Mouse (Mus musculus): ENCODE data around the gene Fgfr2. TPM values are rescaled to one million over a fixed set of nuclear protein-coding genes. Genes with fewer than 3 reads are reported as not detected.

Fgfr2 gene
- polyA plus RNA-seq, 1 experiment from 2014 or later, result 106 TPM

DNA sequence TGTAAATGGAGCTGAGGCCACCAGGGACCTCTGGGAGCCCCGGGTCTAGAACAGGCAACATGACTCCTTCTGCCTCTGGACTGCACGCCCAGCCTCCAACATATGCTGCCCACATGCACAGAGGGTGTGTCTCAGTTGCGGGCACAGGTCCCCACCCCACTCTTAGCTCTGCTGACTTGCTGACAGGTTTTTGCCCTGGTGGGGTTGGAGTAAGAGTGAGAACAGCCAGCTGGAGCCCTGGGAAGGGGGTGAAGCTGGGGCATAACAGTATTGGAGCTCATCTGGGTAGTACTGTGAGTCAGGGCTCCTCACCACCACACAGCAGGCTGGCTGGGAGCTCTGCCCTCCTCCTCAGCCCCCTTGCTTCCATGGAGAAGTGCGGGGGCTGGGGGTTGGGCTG, 423.0 kb downstream of the Fgfr2 start:
- Histone ChIP-seq H3K9ac (ENCODE audit: low read depth, low read length) (no peak overlapping the region), H3K36me3 (ENCODE audit: control insufficient read depth, insufficient read depth, low read length) (no peaks in the 10 kb centered on the region), H3K4me2 (ENCODE audit: low read depth, low read length) (no peak overlapping the region), H3K4me1 (ENCODE audit: control insufficient read depth, insufficient read depth, low read length) (peaks cover 10% of the 10 kb centered on the region; the same call in 1 of the 2 replicates), H3K9me3 (ENCODE audit: control insufficient read depth, low read length) (0 out of 2 replicates have a peak, but pooled peaks cover under 1% of the 10 kb centered on the region), H3K27ac (replicated peaks; ENCODE audit: low read depth, low read length) (no peak overlapping the region), H3K4me3 (ENCODE audit: low read depth, low read length) (no peak overlapping the region), H3K27me3 (replicated peaks; ENCODE audit: control insufficient read depth, insufficient read depth, low read length) (no peaks in the 10 kb centered on the region)
- peak; percentile 76 for ATAC-seq (ENCODE audit: low read depth)
- 40% methylated on average over 4 of the region's 4 CpGs for WGBS
- peak; percentile 73 for DNase-seq (ENCODE audit: low spot score)

GRCm38 (mm10) chr7:132699639-132700038, 423.5 kb downstream of the Fgfr2 start:
- Histone ChIP-seq H3K9ac (ENCODE audit: low read depth, low read length) (no peak overlapping the region), H3K36me3 (ENCODE audit: control insufficient read depth, insufficient read depth, low read length) (no peaks in the 10 kb centered on the region), H3K27me3 (replicated peaks; ENCODE audit: control insufficient read depth, insufficient read depth, low read length) (no peaks in the 10 kb centered on the region), H3K4me1 (ENCODE audit: control insufficient read depth, insufficient read depth, low read length) (peaks cover 10% of the 10 kb centered on the region; the same call in 1 of the 2 replicates), H3K27ac (replicated peaks; ENCODE audit: low read depth, low read length) (no peak overlapping the region), H3K4me3 (ENCODE audit: low read depth, low read length) (no peak overlapping the region), H3K4me2 (ENCODE audit: low read depth, low read length) (no peak overlapping the region), H3K9me3 (ENCODE audit: control insufficient read depth, low read length) (0 out of 2 replicates have a peak, but pooled peaks cover 5% of the 10 kb centered on the region)
- no peak for ATAC-seq (ENCODE audit: low read depth)
- DNase-seq (ENCODE audit: low spot score), result no peak

GRCm38 (mm10) chr7:132699165-132699564, 424.0 kb downstream of the Fgfr2 start:
- 71% methylated on average over 4 of the region's 4 CpGs for WGBS
- H3K4me2 ChIP-seq (ENCODE audit: low read depth, low read length), result no peak overlapping the region
- ATAC-seq (ENCODE audit: low read depth), result no peak

GRCm38 (mm10) chr7:132698737-132699136, 424.4 kb downstream of the Fgfr2 start:
- Histone ChIP-seq H3K36me3 (ENCODE audit: control insufficient read depth, insufficient read depth, low read length) (no peaks in the 10 kb centered on the region), H3K4me2 (ENCODE audit: low read depth, low read length) (no peak overlapping the region), H3K4me3 (ENCODE audit: low read depth, low read length) (no peak overlapping the region), H3K9me3 (ENCODE audit: control insufficient read depth, low read length) (0 out of 2 replicates have a peak, but pooled peaks cover 6% of the 10 kb centered on the region), H3K27me3 (replicated peaks; ENCODE audit: control insufficient read depth, insufficient read depth, low read length) (no peaks in the 10 kb centered on the region), H3K27ac (replicated peaks; ENCODE audit: low read depth, low read length) (no peak overlapping the region), H3K4me1 (ENCODE audit: control insufficient read depth, insufficient read depth, low read length) (peaks cover 10% of the 10 kb centered on the region; the same call in 1 of the 2 replicates), H3K9ac (ENCODE audit: low read depth, low read length) (no peak overlapping the region)
- ATAC-seq (ENCODE audit: low read depth), result no peak
- WGBS, result 82% methylated on average over 4 of the region's 4 CpGs
- no peak for DNase-seq (ENCODE audit: low spot score)

More at GRCm38 (mm10) chr7:132699165-132699564, 424.0 kb downstream of the Fgfr2 start:
- Histone ChIP-seq H3K4me3 (ENCODE audit: low read depth, low read length) (no peak overlapping the region), H3K9me3 (ENCODE audit: control insufficient read depth, low read length) (0 out of 2 replicates have a peak, but pooled peaks cover 6% of the 10 kb centered on the region), H3K27ac (replicated peaks; ENCODE audit: low read depth, low read length) (no peak overlapping the region), H3K27me3 (replicated peaks; ENCODE audit: control insufficient read depth, insufficient read depth, low read length) (no peaks in the 10 kb centered on the region), H3K36me3 (ENCODE audit: control insufficient read depth, insufficient read depth, low read length) (no peaks in the 10 kb centered on the region), H3K4me1 (ENCODE audit: control insufficient read depth, insufficient read depth, low read length) (peaks cover 10% of the 10 kb centered on the region; the same call in 1 of the 2 replicates), H3K9ac (ENCODE audit: low read depth, low read length) (no peak overlapping the region)
- DNase-seq (ENCODE audit: low spot score), result no peak

DNA sequence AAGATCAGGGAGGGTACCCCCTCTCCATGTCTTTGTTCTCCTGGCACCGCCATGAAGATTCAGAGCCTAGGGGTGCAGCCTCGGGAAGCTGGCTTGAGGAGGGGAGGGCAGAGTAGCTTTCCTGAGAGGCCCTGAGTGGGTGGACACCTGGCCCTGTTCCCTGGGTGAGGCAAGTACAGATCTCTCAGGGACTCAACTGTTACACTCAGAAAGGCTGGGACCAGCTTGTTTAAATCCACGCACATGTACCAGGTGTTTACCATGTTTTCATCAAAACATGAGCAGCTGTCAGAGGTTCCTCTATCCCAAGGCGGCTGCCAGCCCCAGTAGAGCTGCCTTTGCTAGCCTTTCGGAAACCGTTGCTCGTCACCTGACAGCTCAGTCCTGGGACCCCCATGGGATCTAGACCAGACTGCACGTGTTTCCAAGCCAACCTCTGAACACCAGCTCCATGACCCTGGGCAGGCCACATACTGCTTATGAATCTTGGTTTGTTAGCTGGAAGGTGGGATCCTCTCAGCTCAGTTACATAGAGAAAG, 425.8 kb downstream of the Fgfr2 start:
- WGBS, result 51% methylated on average over 8 of the region's 8 CpGs
- 0 out of 2 replicates have a peak, but pooled peaks cover 6% of the 10 kb centered on the region for H3K9me3 ChIP-seq (ENCODE audit: control insufficient read depth, low read length)
- H3K4me3 ChIP-seq (ENCODE audit: low read depth, low read length), result no peak overlapping the region
- ATAC-seq (ENCODE audit: low read depth), result no peak
- H3K9ac ChIP-seq (ENCODE audit: low read depth, low read length), result no peak overlapping the region
- no peak overlapping the region for H3K4me2 ChIP-seq (ENCODE audit: low read depth, low read length)
- no peak for DNase-seq (ENCODE audit: low spot score)
- H3K4me1 ChIP-seq (ENCODE audit: control insufficient read depth, insufficient read depth, low read length), result peaks cover 10% of the 10 kb centered on the region; the same call in 1 of the 2 replicates
- no peaks in the 10 kb centered on the region for H3K27me3 ChIP-seq (replicated peaks; ENCODE audit: control insufficient read depth, insufficient read depth, low read length)
- H3K27ac ChIP-seq (replicated peaks; ENCODE audit: low read depth, low read length), result no peak overlapping the region
- H3K36me3 ChIP-seq (ENCODE audit: control insufficient read depth, insufficient read depth, low read length), result no peaks in the 10 kb centered on the region

- H3K4me1 ChIP-seq (ENCODE audit: control insufficient read depth, insufficient read depth, low read length), result peaks cover 8% of the 10 kb centered on the region
- no peaks in the 10 kb centered on the region for H3K36me3 ChIP-seq (ENCODE audit: control insufficient read depth, insufficient read depth, low read length)
- 71% methylated on average over 2 of the region's 2 CpGs for WGBS
- no peak for DNase-seq (ENCODE audit: low spot score)
- no peak for ATAC-seq (ENCODE audit: low read depth)
- H3K4me2 ChIP-seq (ENCODE audit: low read depth, low read length), result no peak overlapping the region
- 0 out of 2 replicates have a peak, but pooled peaks cover 6% of the 10 kb centered on the region for H3K9me3 ChIP-seq (ENCODE audit: control insufficient read depth, low read length)
- no peak overlapping the region for H3K9ac ChIP-seq (ENCODE audit: low read depth, low read length)
- no peaks in the 10 kb centered on the region for H3K27me3 ChIP-seq (replicated peaks; ENCODE audit: control insufficient read depth, insufficient read depth, low read length)
- H3K4me3 ChIP-seq (ENCODE audit: low read depth, low read length), result no peak overlapping the region
- no peak overlapping the region for H3K27ac ChIP-seq (replicated peaks; ENCODE audit: low read depth, low read length)
These were observed 429.6 kb downstream of the Fgfr2 start for GRCm38 (mm10) chr7:132693561-132693960.

DNA sequence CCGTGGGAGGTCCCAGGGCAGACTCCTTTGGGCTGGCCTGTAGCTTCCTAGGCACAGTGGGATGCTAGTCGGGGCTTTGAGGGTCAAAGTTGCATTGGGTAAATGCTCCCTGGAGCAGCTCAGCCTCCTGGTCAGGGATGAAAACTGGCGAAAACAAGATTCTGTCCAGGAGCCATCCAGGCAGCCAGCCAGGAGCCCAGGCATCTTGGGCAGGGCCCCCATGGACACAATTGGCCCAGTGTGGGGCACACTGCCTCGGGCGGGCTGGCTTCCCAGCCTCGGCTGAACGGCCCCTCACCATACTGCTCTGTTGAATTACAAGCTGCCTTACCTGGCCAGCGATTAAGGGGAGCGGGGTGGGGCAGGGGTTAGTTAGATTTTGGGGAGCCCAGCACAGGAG, 430.4 kb downstream of the Fgfr2 start:
- Histone ChIP-seq H3K4me3 (ENCODE audit: low read depth, low read length) (no peak overlapping the region), H3K27me3 (replicated peaks; ENCODE audit: control insufficient read depth, insufficient read depth, low read length) (no peaks in the 10 kb centered on the region), H3K4me1 (ENCODE audit: control insufficient read depth, insufficient read depth, low read length) (peaks cover 13% of the 10 kb centered on the region), H3K4me2 (ENCODE audit: low read depth, low read length) (no peak overlapping the region), H3K9ac (ENCODE audit: low read depth, low read length) (no peak overlapping the region), H3K27ac (replicated peaks; ENCODE audit: low read depth, low read length) (no peak overlapping the region), H3K9me3 (ENCODE audit: control insufficient read depth, low read length) (0 out of 2 replicates have a peak, but pooled peaks cover 6% of the 10 kb centered on the region), H3K36me3 (ENCODE audit: control insufficient read depth, insufficient read depth, low read length) (no peaks in the 10 kb centered on the region)
- WGBS, result 54% methylated on average over 9 of the region's 9 CpGs
- ATAC-seq (ENCODE audit: low read depth) (no peak), DNase-seq (ENCODE audit: low spot score) (no peak)

DNA sequence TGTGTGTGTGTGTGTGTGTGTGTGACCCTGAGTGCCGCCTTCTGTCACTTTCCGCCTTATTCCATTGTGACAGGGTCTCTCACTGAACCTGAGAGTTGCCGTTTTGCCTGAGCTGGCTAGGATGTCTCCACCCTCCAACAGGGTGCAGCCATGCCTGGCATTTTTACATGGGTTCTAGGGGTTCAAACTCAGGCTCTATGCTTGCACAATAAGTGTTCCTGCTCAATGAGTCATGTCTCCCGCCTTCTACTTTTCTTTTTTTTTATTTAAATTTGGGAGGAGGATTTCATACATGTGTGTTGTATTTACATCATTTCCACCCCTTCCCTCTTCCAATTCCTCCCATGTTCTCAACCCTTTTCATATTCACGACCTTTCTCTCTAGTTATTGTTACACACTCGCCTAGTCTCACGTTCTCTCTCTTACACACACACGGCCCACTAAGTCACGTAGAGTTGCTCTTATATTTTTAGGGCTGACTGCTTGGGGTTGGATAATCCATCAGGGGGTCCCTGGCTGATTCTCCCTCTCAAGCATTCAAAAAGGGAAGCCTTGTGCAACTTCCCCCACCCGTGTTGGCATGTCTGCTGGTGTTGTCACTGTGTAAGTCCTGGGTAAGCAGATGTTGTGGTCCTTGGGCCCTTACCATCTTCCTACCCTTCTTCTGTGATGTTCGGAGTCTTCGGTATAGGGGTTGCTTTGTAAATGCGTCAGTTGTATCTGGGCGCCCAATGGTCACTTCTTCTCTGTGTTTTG, 432.3 kb downstream of the Fgfr2 start:
- 0 out of 2 replicates have a peak, but pooled peaks cover 6% of the 10 kb centered on the region for H3K9me3 ChIP-seq (ENCODE audit: control insufficient read depth, low read length)
- H3K4me2 ChIP-seq (ENCODE audit: low read depth, low read length), result no peak overlapping the region
- DNase-seq (ENCODE audit: low spot score) (no peak), ATAC-seq (ENCODE audit: low read depth) (no peak)
- H3K27me3 ChIP-seq (replicated peaks; ENCODE audit: control insufficient read depth, insufficient read depth, low read length), result no peaks in the 10 kb centered on the region
- no peak overlapping the region for H3K27ac ChIP-seq (replicated peaks; ENCODE audit: low read depth, low read length)
- H3K4me3 ChIP-seq (ENCODE audit: low read depth, low read length), result no peak overlapping the region
- no peak overlapping the region for H3K9ac ChIP-seq (ENCODE audit: low read depth, low read length)
- peaks cover 13% of the 10 kb centered on the region for H3K4me1 ChIP-seq (ENCODE audit: control insufficient read depth, insufficient read depth, low read length)
- H3K36me3 ChIP-seq (ENCODE audit: control insufficient read depth, insufficient read depth, low read length), result no peaks in the 10 kb centered on the region
- 82% methylated on average over 14 of the region's 14 CpGs for WGBS
